Mouse (Mus musculus): ENCODE data around the gene Fam83d. TPM values are rescaled to one million over a fixed set of nuclear protein-coding genes. Genes with fewer than 3 reads are reported as not detected.

The Fam83d gene
- total RNA-seq (2021), result 1 to 10 TPM; 1.2 to 1.6 TPM
- long read RNA-seq, experiment 1, transcript Fam83d-201 (4 exons, 2,266 nt), result major isoform, 7 of 7 reads
- long read RNA-seq, experiment 1, partial matches to known transcripts, result 0 of 7 reads
- long read RNA-seq, experiment 1, other reads (novel, unspliced or antisense), result 0 of 7 reads
- long read RNA-seq, experiment 2, result 0 reads

DNA sequence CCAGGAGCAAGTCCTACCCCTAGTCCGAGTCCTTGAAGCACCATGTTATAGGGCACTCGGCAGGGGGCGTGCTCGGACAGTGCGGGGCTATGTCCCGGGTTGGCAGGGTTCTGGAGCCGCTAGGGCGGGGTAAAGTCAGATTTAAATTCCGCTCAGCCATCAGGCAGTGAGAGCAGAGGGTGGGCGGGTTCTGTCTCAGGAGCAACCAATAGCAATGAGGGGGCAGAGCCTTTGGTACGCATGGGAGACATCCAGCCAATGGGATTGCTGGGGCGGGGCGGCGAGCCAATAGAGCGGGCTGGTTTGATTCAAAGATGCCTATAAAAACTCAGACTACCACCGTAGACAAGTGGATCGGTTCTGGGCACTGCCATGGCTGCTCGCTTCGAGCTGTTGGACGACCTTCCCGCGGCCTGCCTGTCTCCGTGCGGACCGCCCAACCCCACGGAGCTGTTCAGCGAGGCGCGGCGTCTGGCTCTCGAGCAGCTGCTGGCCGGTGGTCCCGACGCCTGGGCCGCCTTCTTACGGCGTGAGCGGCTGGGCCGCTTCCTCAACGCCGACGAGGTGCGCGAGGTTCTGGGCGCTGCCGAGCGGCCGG, at the start of gene Fam83d:
TSS of gene Fam83d (plus strand) at position 352 of the 598 bp plus-strand sequence.
- TF ChIP-seq CTCF (IDR thresholded peaks at IDR 0.05), result peak; percentile 67
- Histone ChIP-seq H3K4me3 (peak within 1 kb of the TSS; percentile 56), H3K27ac (no peak within 1 kb of the TSS)
- peak; percentile 91 to 92 for DNase-seq (ENCODE audit: extremely low spot score in 1 of 2, low spot score in 2 of 2)
- intact Hi-C loops (cut with DNase I), result loop anchor here (2.0 kb wide), 2 partner anchors 27 to 95 kb away; partner anchors contain the start of gene Dhx35

DNA sequence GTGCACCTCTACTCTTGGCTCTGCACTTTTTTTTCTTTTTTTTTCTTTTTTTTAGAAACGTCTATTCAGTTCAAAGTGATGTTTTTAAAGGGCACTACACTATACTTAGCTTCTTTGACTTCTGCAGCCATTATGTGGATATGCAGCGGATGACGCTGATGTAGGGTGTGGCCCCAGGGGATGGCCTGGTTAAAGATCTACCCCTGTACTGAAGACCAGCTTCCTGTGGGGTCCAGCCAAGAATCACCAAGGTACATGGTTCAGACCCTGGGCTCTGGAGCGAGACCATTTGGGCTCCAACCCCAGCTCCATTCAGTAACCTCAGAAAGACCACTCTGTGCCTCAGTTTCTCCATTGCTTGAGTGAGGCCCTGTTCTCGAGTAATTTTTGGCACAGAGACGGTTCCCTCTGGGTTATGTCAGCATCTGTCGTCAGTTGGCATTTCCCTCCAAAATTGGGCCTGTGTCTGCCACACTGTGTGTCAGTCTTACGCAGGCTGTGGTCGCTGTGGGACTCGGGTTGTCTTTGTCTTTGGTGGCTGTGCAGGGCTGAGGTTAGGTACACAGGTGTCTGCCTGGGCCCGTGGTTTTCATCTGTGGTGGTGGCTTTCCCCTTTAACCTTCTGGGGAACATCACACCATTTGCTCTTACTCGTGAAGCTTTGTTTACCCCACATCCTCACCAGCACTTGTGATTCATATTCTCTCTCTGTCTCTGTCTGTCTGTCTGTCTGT, 48.9 kb upstream of the Fam83d start:
- intact Hi-C loops (cut with DNase I), result no loop called here
- no peak for TF ChIP-seq CTCF (IDR thresholded peaks at IDR 0.05)
- H3K27ac ChIP-seq, result no peak overlapping the region; the same call in 1 of the 2 replicates
- no peak overlapping the region for H3K4me3 ChIP-seq
- no peak for DNase-seq (ENCODE audit: extremely low spot score in 1 of 2, low spot score in 2 of 2)

DNA sequence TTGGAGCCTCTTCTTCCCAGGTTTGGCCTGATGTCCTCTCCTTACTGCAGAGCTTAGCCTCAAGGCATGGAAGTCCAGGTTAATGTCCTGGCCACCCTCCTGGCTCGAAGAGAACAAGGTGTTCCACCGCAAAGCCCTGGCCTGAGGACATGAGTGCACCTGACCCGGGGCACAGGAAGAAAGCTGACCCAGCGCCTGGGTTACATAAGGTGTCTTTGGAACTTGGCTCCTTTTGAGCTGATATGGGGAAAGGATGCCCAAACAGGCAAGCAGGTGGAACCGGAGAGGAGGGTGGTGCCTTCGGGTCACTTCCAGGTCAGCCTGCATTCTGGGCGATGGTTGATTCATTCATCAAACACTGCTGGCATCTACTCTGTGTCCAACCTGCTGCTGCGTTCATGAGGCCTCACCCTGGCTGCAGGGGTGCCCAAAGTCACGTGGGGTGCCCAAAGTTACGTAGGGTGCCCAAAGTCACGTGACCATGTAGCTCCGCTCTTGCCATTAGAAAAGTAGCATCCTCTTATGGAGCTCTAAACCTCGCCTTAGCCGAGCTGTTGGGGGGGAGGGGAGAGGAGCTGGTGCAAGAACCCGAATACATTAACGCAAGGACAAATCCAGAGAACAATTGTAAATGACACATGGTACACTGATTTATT, 47.0 kb upstream of the Fam83d start:
- H3K4me3 ChIP-seq, result no peak overlapping the region
- peak overlapping the region; percentile 20 for H3K27ac ChIP-seq
- intact Hi-C loops (cut with DNase I), result no loop called here
- TF ChIP-seq CTCF (IDR thresholded peaks at IDR 0.05), result no peak
- no peak for DNase-seq (ENCODE audit: extremely low spot score in 1 of 2, low spot score in 2 of 2)

DNA sequence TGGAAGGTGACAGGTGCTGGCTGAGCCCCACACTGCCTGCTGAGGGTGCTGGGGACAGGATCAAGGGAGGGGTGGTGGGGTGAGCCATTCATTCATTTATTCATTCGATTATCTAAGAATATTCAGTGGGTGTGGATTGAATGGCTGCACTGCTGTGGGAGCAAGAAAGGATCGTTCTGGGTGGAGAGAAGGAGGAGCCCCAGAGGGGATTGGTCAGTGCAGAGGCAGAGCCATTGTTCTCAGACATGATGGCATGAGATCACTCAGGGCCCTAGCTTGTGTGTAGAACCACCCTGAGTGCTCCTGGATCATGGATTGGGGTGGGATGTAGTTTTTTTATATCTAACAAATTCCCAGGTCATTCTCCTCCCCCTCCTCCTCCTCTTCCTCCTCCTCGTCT, 46.4 kb upstream of the Fam83d start:
- DNase-seq (ENCODE audit: extremely low spot score in 1 of 2, low spot score in 2 of 2), result no peak
- peak overlapping the region; percentile 20; the same call in 1 of the 2 replicates for H3K27ac ChIP-seq
- intact Hi-C loops (cut with DNase I), result no loop called here
- no peak overlapping the region for H3K4me3 ChIP-seq
- no peak for TF ChIP-seq CTCF (IDR thresholded peaks at IDR 0.05)

DNA sequence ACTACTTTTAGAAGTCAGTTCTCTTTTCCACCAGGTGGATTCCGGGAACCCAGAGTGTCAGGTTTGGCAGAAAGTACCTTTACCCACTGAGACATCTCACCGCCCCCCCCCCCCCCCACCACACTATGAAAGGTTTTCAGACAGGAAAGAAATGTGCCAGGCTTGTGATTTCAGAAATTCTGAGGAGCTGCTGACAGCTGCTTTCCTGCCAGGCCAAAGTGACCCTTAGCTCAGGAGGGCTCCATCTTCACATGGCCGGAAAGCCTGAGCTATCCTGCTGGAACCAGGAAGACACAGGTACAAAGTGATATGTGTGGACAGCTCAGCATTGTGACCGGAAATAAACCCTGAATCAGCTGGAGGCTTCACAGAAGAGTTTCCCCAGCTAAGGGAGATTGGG, 45.8 kb upstream of the Fam83d start:
- no peak for TF ChIP-seq CTCF (IDR thresholded peaks at IDR 0.05)
- Histone ChIP-seq H3K27ac (peak overlapping the region; percentile 89), H3K4me3 (no peak overlapping the region)
- intact Hi-C loops (cut with DNase I), result no loop called here
- no peak for DNase-seq (ENCODE audit: extremely low spot score in 1 of 2, low spot score in 2 of 2)

DNA sequence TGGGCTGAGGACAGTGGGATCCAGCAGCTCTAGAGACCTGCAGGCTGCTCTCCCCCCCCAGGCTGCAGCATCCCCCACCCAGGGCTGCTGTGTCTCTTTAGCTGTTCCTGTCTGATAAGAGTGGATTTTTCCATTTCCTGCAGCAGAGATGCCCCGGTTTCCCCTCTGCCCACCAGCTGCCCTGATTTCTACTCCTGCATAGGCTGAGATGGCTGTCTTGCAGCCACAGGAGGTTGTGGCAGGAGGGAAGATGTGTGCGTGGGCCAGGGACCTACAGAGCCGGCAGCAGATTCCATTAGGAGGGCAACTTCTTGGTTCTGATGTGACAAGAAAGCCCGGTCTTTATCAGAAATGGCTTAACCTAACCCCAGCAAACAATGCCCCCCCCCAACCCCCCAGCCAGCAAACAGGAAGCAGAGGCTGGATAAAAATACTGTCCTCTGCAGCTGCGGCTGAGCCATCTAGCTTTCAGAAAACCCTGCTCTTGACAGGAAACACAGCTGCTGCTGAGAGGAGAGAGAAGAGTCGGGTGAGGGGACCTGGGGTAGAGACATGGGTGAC, 44.8 kb upstream of the Fam83d start:
- TF ChIP-seq CTCF (IDR thresholded peaks at IDR 0.05), result no peak
- no peak for DNase-seq (ENCODE audit: extremely low spot score in 1 of 2, low spot score in 2 of 2)
- Histone ChIP-seq H3K27ac (peak overlapping the region; percentile 89), H3K4me3 (no peak overlapping the region)
- intact Hi-C loops (cut with DNase I), result no loop called here

DNA sequence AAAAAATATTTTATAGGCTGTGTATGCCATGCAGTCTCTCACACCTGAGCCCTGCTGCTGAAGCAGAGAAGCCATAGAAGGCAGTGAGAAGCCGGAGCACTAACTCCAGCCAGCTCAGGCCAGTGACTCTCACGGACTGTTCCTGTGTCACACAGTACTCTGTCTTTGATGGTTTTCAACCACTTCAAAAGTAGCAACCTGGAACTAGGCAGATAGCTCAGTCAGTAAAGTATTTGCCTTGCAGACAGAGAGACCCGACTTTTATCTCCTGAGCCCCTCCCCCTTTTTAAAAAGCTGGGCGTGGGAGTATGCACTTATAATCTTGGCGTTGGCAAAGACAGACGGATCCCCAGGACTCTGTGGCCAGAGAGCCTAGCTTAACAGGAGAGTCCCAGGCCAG, 44.1 kb upstream of the Fam83d start:
- intact Hi-C loops (cut with DNase I), result no loop called here
- no peak overlapping the region for H3K4me3 ChIP-seq
- peak overlapping the region; percentile 89 for H3K27ac ChIP-seq
- DNase-seq (ENCODE audit: extremely low spot score in 1 of 2, low spot score in 2 of 2), result no peak
- TF ChIP-seq CTCF (IDR thresholded peaks at IDR 0.05), result no peak

DNA sequence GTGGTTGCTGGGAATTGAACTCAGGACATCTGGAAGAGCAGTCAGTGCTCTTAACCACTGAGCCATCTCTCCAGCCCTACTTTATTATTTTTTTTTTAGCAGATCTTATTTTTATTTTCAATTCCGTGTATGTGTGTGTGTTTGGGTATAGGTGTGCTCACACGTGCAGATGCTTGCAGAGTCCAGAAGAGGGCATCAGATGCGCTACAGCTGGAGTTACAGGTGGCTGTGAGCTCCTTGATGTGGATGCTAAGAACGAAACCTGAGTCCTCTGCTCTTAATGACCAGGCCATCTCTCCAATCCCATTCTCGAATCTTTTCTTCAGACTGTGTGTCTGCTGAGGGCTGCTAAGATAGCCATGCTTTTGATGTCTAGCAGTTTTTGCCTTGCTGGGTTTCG, 41.6 kb upstream of the Fam83d start:
- no peak for DNase-seq (ENCODE audit: extremely low spot score in 1 of 2, low spot score in 2 of 2)
- Histone ChIP-seq H3K27ac (no peak overlapping the region), H3K4me3 (no peak overlapping the region)
- intact Hi-C loops (cut with DNase I), result no loop called here
- peak; percentile 12 for TF ChIP-seq CTCF (IDR thresholded peaks at IDR 0.05)

DNA sequence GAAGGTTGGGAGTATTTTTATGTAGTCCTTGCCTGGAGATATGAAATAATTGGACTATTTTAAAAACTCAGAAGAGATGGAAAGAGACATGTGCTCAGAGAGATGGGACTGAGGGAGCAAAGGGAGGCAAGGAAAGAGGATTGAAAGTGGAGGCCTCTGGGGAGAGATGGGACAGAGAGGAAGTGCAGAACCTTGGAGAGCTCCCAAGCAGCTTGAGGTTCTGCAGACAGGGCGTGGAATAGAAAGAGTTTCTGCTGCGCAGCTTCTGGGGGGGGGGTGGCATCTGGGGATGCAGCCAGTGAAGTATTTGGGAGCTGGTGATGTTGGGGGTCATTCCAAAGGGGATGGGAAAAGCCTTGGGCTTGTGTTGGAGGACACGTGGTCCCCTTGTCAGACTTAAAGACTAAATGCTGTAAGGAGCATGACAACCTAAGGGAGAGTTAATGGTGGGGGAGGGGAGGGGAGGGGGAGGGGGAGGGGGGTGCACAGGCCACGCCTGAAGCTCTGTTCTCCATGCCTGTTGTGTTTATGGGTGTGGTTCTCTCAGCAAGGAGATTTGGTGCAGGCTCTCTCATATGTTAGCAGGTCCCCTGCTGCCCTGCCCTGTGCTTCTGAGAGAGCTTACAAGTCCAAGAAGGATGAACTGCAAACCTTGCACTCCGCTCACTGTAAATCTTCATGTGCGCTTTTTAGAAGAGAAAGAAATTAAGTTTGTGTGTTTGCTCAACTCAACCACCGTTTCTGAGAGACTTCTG, 39.7 kb upstream of the Fam83d start:
- intact Hi-C loops (cut with DNase I), result no loop called here
- no peak for TF ChIP-seq CTCF (IDR thresholded peaks at IDR 0.05)
- Histone ChIP-seq H3K27ac (no peak overlapping the region; the same call in 1 of the 2 replicates), H3K4me3 (no peak overlapping the region)
- DNase-seq (ENCODE audit: extremely low spot score in 1 of 2, low spot score in 2 of 2), result no peak

DNA sequence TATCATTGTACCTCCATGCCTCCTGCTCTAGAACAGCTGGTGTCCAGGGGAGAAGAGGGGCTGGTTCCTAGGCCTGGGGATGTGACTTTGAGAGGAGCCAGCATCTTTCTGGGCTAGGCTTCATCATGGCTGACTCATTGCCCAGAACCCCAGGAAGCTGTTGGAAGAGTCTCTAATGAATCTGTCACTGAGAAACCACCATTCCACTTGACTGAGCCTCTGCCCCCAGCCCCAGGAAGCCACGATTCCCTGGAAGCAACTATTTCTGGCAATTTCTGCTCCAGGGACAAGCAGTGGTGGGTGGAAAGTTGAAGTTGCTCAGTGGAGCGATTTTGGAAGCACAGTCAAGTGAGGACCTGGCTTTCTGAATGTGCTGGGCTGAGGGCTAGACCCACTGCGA, 37.0 kb upstream of the Fam83d start:
- H3K4me3 ChIP-seq, result no peak overlapping the region
- DNase-seq (ENCODE audit: extremely low spot score in 1 of 2, low spot score in 2 of 2), result no peak
- no peak for TF ChIP-seq CTCF (IDR thresholded peaks at IDR 0.05)
- peak overlapping the region; percentile 51 for H3K27ac ChIP-seq
- intact Hi-C loops (cut with DNase I), result no loop called here

DNA sequence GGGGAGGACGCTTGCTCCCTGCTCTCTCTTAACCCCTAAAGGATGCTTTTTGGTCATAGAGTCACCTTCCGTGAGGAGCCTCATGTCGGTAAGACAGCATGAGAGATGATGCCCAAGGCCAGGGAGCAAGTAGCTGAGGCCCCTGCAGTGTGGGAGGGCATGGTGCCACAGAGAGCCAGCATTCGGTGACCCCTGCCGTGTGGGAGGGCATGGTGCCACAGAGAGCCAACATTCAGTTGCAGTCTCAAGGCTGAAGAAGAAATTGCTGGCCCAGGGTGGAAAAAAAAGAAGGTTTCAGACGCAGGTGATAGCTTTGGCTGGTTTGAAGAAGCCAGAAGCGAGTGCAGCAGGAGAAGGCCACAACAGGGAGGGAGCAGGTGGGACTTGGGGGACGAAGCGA, 35.4 kb upstream of the Fam83d start:
- H3K4me3 ChIP-seq, result no peak overlapping the region
- no peak for DNase-seq (ENCODE audit: extremely low spot score in 1 of 2, low spot score in 2 of 2)
- intact Hi-C loops (cut with DNase I), result no loop called here
- TF ChIP-seq CTCF (IDR thresholded peaks at IDR 0.05), result no peak
- H3K27ac ChIP-seq, result peak overlapping the region; percentile 81

All from left cerebral cortex, adult 2 months (tissue).